Mouse (Mus musculus) olfactory bulb, adult 2 months (tissue): ENCODE measurements around the gene Tex45.

Experiments used
- CTCF ChIP-seq: fragments of 200-500 bp; IDR thresholded peaks from 2 replicates; pipeline ENCODE4 v1.5.1; 2012; ENCODE audit warnings: low read depth, mild to moderate bottlenecking, low read length, moderate library complexity; ENCODE audit not compliant: insufficient read depth
- POLR2A ChIP-seq: fragments of 200-500 bp; IDR thresholded peaks from 2 replicates; pipeline ENCODE4 v1.6.1; 2012; ENCODE audit warnings: mild to moderate bottlenecking, low read depth, low read length, moderate library complexity; ENCODE audit not compliant: insufficient read depth

DNA sequence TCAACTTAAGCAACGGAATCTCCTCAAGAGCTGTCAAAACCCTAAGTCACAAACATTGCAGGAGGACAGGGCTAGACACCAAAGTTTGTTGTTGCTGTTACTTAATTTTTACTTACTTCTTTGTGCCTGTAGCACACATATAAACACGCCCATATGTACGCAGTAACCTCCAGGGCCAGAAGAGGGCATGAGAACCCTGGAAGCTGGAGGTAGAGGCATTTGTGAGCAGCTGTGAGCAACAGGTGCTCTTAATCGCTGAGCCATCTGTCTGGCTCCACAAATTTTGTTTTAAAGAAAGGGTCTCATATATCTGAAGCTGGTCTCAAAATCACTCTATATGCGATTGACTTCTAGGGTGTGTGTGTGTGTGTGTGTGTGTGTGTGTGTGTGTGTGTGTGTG lies 6.4 kb upstream of the Tex45 start:
- TF ChIP-seq CTCF = no peak
- no peak for TF ChIP-seq POLR2A
